ENCODE assay signal across 7 mouse cellular contexts in the genomic region with DNA sequence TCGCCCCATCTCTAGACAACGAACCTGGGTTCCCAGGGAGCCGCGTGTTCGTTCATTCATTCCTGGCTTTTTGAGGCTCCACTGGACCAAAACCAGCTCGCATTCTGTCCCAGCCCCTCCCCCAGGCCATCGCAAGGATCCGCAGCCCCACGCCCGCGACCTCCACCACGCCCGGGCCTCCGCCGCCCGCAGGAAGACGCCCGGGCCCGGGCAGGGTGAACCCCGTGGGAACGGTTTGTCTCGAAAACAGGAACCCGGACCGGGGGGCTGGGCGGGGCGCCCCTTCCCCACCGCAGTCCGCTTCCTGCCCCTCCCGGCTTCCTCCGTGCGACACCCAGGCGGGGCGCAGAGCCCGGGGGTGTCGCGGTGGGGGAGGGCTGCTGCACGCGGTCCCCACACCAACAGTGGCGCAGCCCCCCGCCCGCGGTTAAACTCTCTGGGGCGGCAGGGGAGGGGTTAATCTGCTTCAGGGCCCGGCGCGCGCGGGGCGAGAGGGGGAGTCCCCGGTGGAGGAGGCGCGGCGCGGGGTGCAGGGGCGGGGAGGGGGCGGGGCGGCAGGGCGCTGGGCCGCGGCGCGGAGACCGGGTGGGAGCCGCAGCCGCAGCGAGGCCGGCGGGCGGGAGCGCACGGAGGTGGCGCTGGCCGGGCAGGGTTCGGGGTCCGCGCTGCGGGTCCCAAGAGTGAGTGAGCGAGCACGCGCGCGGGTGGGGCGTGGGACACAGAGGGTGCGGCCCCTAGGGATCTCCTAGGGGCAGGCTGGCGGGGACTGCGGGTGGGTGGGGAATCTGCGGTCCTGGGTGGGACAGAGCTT. TPM values are rescaled to one million over a fixed set of nuclear protein-coding genes. Genes with fewer than 3 reads are reported as not detected.
A peak's percentile ranks its signal among the peaks of the same experiment; 100 is the strongest.
DNase-seq lines count a peak whose midpoint lies in the region; ATAC-seq and TF ChIP-seq lines count a peak whose summit lies in the region.

Gene Rasgrp2, plus strand, starts transcription at position 56 of the 811 bp plus-strand sequence.

- TF ChIP-seq EP300 in CH12.LX (IDR thresholded peaks at IDR 0.05; ENCODE audit: low read length), result peak; percentile 29; the same call in 1 of the 2 replicates

- peak within 1 kb of the TSS; percentile 51 for H3K9ac ChIP-seq in CH12.LX (ENCODE audit: insufficient read depth, low read depth)
- peak within 1 kb of the TSS; percentile 77 for H3K9ac ChIP-seq in forebrain, embryonic 13.5 days

- TF ChIP-seq CTCF in CH12.LX (conservative IDR thresholded peaks at IDR 0.05 in 1 of 2, IDR thresholded peaks at IDR 0.05 in 1 of 2; ENCODE audit: low read depth in 2 of 2, low read length in 2 of 2), result no peak
- TF ChIP-seq CTCF in spleen, adult 2 months (IDR thresholded peaks at IDR 0.05; ENCODE audit: extremely low read depth, insufficient read depth, insufficient read length, insufficient replicate concordance), result no peak

- peak; percentile 67 for ATAC-seq in activated CD4-positive, CD25-positive, alpha-beta regulatory T cell, adult 4 months
- ATAC-seq in forebrain, embryonic 13.5 days, result peak; percentile 38

- dilution Hi-C loops in CH12.LX (cut with MboI; ENCODE audit: extremely low pct_ligation_motif_present, extremely low pct_unique_long_range_greater_than_20kb, low sequenced_read_pairs), result no loop called here

- DNase-seq in CH12.LX (ENCODE audit: extremely low read depth), result peak; percentile 43
- DNase-seq in hindbrain, embryonic 10.5 days (ENCODE audit: low spot score), result peak; percentile 43
- no peak for DNase-seq in layer of hippocampus, postnatal 36 days
- DNase-seq in lung, postnatal 4 days, result peak; percentile 82 to 91
- DNase-seq in spleen, adult 2 months (ENCODE audit: low read depth in 1 of 2, low spot score in 2 of 2), result peak; percentile 57 to 97

- peaks cover 0 to 21% of the 10 kb centered on the region in 2 experiments for H3K36me3 ChIP-seq in CH12.LX (replicated peaks in 1 of 2; ENCODE audit: control insufficient read depth in 1 of 2, insufficient read depth in 1 of 2, low read length in 1 of 2)
- H3K36me3 ChIP-seq in forebrain, embryonic 13.5 days (ENCODE audit: poor library complexity, severe bottlenecking), result no peaks in the 10 kb centered on the region
- H3K36me3 ChIP-seq in hindbrain, embryonic 10.5 days, result no peaks in the 10 kb centered on the region
- peaks cover 18% of the 10 kb centered on the region for H3K36me3 ChIP-seq in spleen, adult 2 months (ENCODE audit: control insufficient read depth, insufficient read depth, low read length)

- peaks cover 4 to 39% of the 10 kb centered on the region in 2 experiments for H3K4me1 ChIP-seq in CH12.LX (ENCODE audit: control insufficient read depth in 1 of 2, insufficient read depth in 2 of 2)
- peaks cover 37% of the 10 kb centered on the region for H3K4me1 ChIP-seq in forebrain, embryonic 13.5 days
- H3K4me1 ChIP-seq in hindbrain, embryonic 10.5 days (replicated peaks), result peaks cover 68% of the 10 kb centered on the region
- peaks cover 15% of the 10 kb centered on the region; the same call in 1 of the 2 replicates for H3K4me1 ChIP-seq in spleen, adult 2 months (ENCODE audit: control insufficient read depth, insufficient read depth, insufficient read length)

- peak within 1 kb of the TSS; percentile 90 for H3K4me2 ChIP-seq in CH12.LX (ENCODE audit: insufficient read depth, low read depth, poor library complexity, severe bottlenecking)
- H3K4me2 ChIP-seq in forebrain, embryonic 13.5 days, result peak within 1 kb of the TSS; percentile 99

- no peaks in the 10 kb centered on the region for H3K27me3 ChIP-seq in CH12.LX (replicated peaks)
- H3K27me3 ChIP-seq in forebrain, embryonic 13.5 days, result peaks cover 32% of the 10 kb centered on the region
- H3K27me3 ChIP-seq in hindbrain, embryonic 10.5 days (ENCODE audit: insufficient read depth, poor library complexity, severe bottlenecking), result peaks cover 83% of the 10 kb centered on the region
- no peaks in the 10 kb centered on the region for H3K27me3 ChIP-seq in spleen, adult 2 months (ENCODE audit: control insufficient read depth, insufficient read depth, low read length)

- TF ChIP-seq POLR2A in CH12.LX (IDR thresholded peaks at IDR 0.05; ENCODE audit: low read depth, low read length), result no peak
- peak; percentile 58 for TF ChIP-seq POLR2A in spleen, adult 2 months (IDR thresholded peaks at IDR 0.05; ENCODE audit: low read depth, low read length)

- H3K79me2 ChIP-seq in CH12.LX (replicated peaks; ENCODE audit: control insufficient read depth, extremely low read depth, insufficient read depth, poor library complexity, severe bottlenecking), result no peaks in the 10 kb centered on the region

- no peaks in the 10 kb centered on the region for H3K9me3 ChIP-seq in CH12.LX (replicated peaks; ENCODE audit: low read length)
- no peaks in the 10 kb centered on the region for H3K9me3 ChIP-seq in forebrain, embryonic 13.5 days (replicated peaks)
- H3K9me3 ChIP-seq in hindbrain, embryonic 10.5 days, result no peaks in the 10 kb centered on the region

- 0 out of 2 replicates have a peak within 1 kb of the TSS, but pooled peaks have one; percentile 2 for H3K27ac ChIP-seq in CH12.LX (ENCODE audit: insufficient read depth, low read depth)
- peak within 1 kb of the TSS; percentile 48 for H3K27ac ChIP-seq in forebrain, embryonic 13.5 days
- H3K27ac ChIP-seq in hindbrain, embryonic 10.5 days, result peak within 1 kb of the TSS; percentile 86
- peak within 1 kb of the TSS; percentile 99 for H3K27ac ChIP-seq in spleen, adult 2 months (ENCODE audit: insufficient read depth, low read length)

- under 1% methylated on average over 69 of the region's 87 CpGs for WGBS in forebrain, embryonic 13.5 days
- WGBS in hindbrain, embryonic 10.5 days, result 1% methylated on average over 85 of the region's 87 CpGs
- 2% methylated on average over 76 of the region's 87 CpGs for WGBS in spleen, adult 2 months

- in situ Hi-C loops in CH12.LX (cut with MboI; ENCODE audit: low pct_ligation_motif_present, low pct_unique_long_range_greater_than_20kb, low sequenced_read_pairs), result no loop called here

- no peak for TF ChIP-seq RAD21 in CH12.LX (IDR thresholded peaks at IDR 0.05; ENCODE audit: low read depth, low read length)

- H3K4me3 ChIP-seq in CH12.LX (replicated peaks in 1 of 3; ENCODE audit: low read depth in 2 of 3, low read length in 2 of 3, poor library complexity in 1 of 3), result peak within 1 kb of the TSS; percentile 51 to 62 (median 53)
- peak within 1 kb of the TSS; percentile 63 for H3K4me3 ChIP-seq in forebrain, embryonic 13.5 days
- H3K4me3 ChIP-seq in hindbrain, embryonic 10.5 days, result peak within 1 kb of the TSS; percentile 79
- peak within 1 kb of the TSS; percentile 83 for H3K4me3 ChIP-seq in spleen, adult 2 months (ENCODE audit: extremely low read depth, insufficient read depth, insufficient read length)

TF ChIP-seq in CH12.LX, 34 proteins besides CTCF, POLR2A, EP300 and RAD21 (continues in another document):
- TF ChIP-seq USF1 (IDR thresholded peaks at IDR 0.05; ENCODE audit: low read depth, low read length) (no peak), POLR2AphosphoS2 (IDR thresholded peaks at IDR 0.05; ENCODE audit: low read depth, low read length) (no peak), MAX (IDR thresholded peaks at IDR 0.05; ENCODE audit: low read length) (no peak; the same call in 1 of the 2 replicates), ZMIZ1 (IDR thresholded peaks at IDR 0.05; ENCODE audit: low read depth, low read length) (no peak), ZNF384 (IDR thresholded peaks at IDR 0.05; ENCODE audit: low read depth, low read length) (no peak), GABPA (IDR thresholded peaks at IDR 0.05; ENCODE audit: insufficient replicate concordance, low read depth, low read length) (no peak), SMC3 (IDR thresholded peaks at IDR 0.05; ENCODE audit: low read depth, low read length) (no peak), CHD1 (IDR thresholded peaks at IDR 0.05; ENCODE audit: low read depth, low read length) (no peak), PAX5 (IDR thresholded peaks at IDR 0.05; ENCODE audit: low read length) (no peak), TCF12 (IDR thresholded peaks at IDR 0.05; ENCODE audit: low read depth, low read length) (peak; percentile 45; the same call in 1 of the 2 replicates), NRF1 (IDR thresholded peaks at IDR 0.05; ENCODE audit: low read depth, low read length) (peak; percentile 23; the same call in 1 of the 2 replicates), NELFE (IDR thresholded peaks at IDR 0.05; ENCODE audit: low read depth, low read length) (no peak; the same call in none of the 2 replicates), MAZ (IDR thresholded peaks at IDR 0.05; ENCODE audit: low read depth, low read length) (peak; percentile 83), E2F4 (IDR thresholded peaks at IDR 0.05; ENCODE audit: insufficient replicate concordance, low read depth, low read length) (no peak), ZC3H11A (IDR thresholded peaks at IDR 0.05; ENCODE audit: low read depth, low read length) (no peak), ELF1 (IDR thresholded peaks at IDR 0.05; ENCODE audit: low read depth, low read length) (peak; percentile 37; the same call in 1 of the 2 replicates), ETS1 (conservative IDR thresholded peaks at IDR 0.05; ENCODE audit: low read depth, low read length) (peak; percentile 9; the same call in 1 of the 2 replicates), UBTF (IDR thresholded peaks at IDR 0.05; ENCODE audit: low read depth, low read length) (0 out of 2 replicates have a peak, but pooled peaks have one; percentile 40), CHD2 (IDR thresholded peaks at IDR 0.05; ENCODE audit: low read length) (peak; percentile 50), JUN (IDR thresholded peaks at IDR 0.05; ENCODE audit: insufficient read depth, low read depth, low read length) (no peak), MXI1 (IDR thresholded peaks at IDR 0.05; ENCODE audit: low read depth, low read length) (no peak), MAFK (IDR thresholded peaks at IDR 0.05; ENCODE audit: insufficient replicate concordance, low read length) (no peak), MYC (IDR thresholded peaks at IDR 0.05; ENCODE audit: low read depth, low read length) (no peak), JUND (conservative IDR thresholded peaks at IDR 0.05; ENCODE audit: low read depth, low read length) (no peak), RCOR1 (conservative IDR thresholded peaks at IDR 0.05; ENCODE audit: low read depth, low read length) (no peak), IRF4 (IDR thresholded peaks at IDR 0.05; ENCODE audit: low read depth, low read length) (peak; percentile 9; the same call in 1 of the 2 replicates)

RNA-seq across cellular contexts. Expression of gene Rasgrp2, which starts in this region (rescaled TPM):
- total RNA-seq in CH12.LX (2012; rRNA removed) (16.9 and 22.0 TPM in 2 replicates), CH12.LX (2014; rRNA removed) (7.4 and 9.3 TPM in 2 replicates)
- 26.0 and 37.9 TPM in 2 replicates for polyA plus RNA-seq in CH12.LX (2012; ENCODE audit: insufficient read length, low read depth)
- 100 to 1,000 TPM; 128 to 133 TPM for polyA plus RNA-seq in activated CD4-positive, CD25-positive, alpha-beta regulatory T cell, adult 4 months (2017; shearing (Covaris generic))
- 21.1 and 25.1 TPM in 2 replicates for polyA plus RNA-seq in forebrain, embryonic 13.5 days (2015; fragmentation: Nextera tagmentation; extraction: Ambion mirVana)
- polyA plus RNA-seq in hindbrain, embryonic 10.5 days (2016; fragmentation: Nextera tagmentation; extraction: Ambion mirVana), result 20.5 and 20.7 TPM in 2 replicates
- total RNA-seq in layer of hippocampus, postnatal 36 days (2021), result 10 to 100 TPM; 23.8 to 34.5 TPM
- 681 and 703 TPM in 2 replicates for polyA plus RNA-seq in spleen, adult 2 months (2012; rRNA removed)

Comparison
In these comparisons a context has a peak if more than half of its experiments do, and no peak if none do; other contexts are left out.
1. DNase-seq: peak in CH12.LX (single experiment), hindbrain, embryonic 10.5 days (single experiment), lung, postnatal 4 days (2 of 2) and spleen, adult 2 months (2 of 2); none in layer of hippocampus, postnatal 36 days (0 of 2).
2. H3K27ac ChIP-seq: peak in every context shown above with its lines; median percentile 99 in spleen, adult 2 months; 86 in hindbrain, embryonic 10.5 days; 48 in forebrain, embryonic 13.5 days; 2 in CH12.LX.
3. Peak in every context shown above with its lines, with median percentiles within 50 percentile points of each other: H3K4me3 ChIP-seq.